Mouse (Mus musculus) embryonic facial prominence, embryonic 14.5 days (tissue): ENCODE data around the gene Tmem37. TPM values are rescaled to one million over a fixed set of nuclear protein-coding genes. Genes with fewer than 3 reads are reported as not detected.

Source experiments
- ATAC-seq: fragments of 200-750 bp; cut with Nextera tagmentation; 2 replicates; pipeline ENCODE4 v1.8.0; 2017; ENCODE audit warnings: low read depth, moderate number of reproducible peaks, moderate TSS enrichment
- DNase-seq: peaks from one replicate; pipeline ENCODE4 v3.0.0-alpha.2; 2015; ENCODE audit warnings: low spot score
- H3K27ac ChIP-seq: fragments of 300-500 bp; sonication (generic); replicated peaks from 2 replicates; pipeline ENCODE4 v1.5.1; 2014; ENCODE audit warnings: low read depth, mild to moderate bottlenecking, low read length, moderate library complexity
- H3K27me3 ChIP-seq: fragments of 300-500 bp; sonication (generic); replicated peaks from 2 replicates; pipeline ENCODE4 v1.6.1; 2014; ENCODE audit warnings: low read length; ENCODE audit not compliant: control insufficient read depth, insufficient read depth
- H3K36me3 ChIP-seq: fragments of 300-500 bp; sonication (generic); 2 replicates; pipeline ENCODE4 v1.6.1; 2014; ENCODE audit warnings: low read length, mixed read lengths; ENCODE audit not compliant: control insufficient read depth, insufficient read depth
- H3K4me1 ChIP-seq: fragments of 300-500 bp; sonication (generic); 2 replicates; pipeline ENCODE4 v1.6.1; 2014; ENCODE audit warnings: antibody characterized with exemption, low read length; ENCODE audit not compliant: control insufficient read depth, insufficient read depth
- H3K4me2 ChIP-seq: fragments of 300-500 bp; sonication (generic); 2 replicates; pipeline ENCODE4 v1.6.1; 2014; ENCODE audit warnings: low read depth, mild to moderate bottlenecking, low read length, moderate library complexity, mixed read lengths
- H3K4me3 ChIP-seq: fragments of 300-500 bp; sonication (generic); 2 replicates; pipeline ENCODE4 v1.5.1; 2014; ENCODE audit warnings: low read depth, mild to moderate bottlenecking, low read length
- H3K9ac ChIP-seq: fragments of 300-500 bp; sonication (generic); 2 replicates; pipeline ENCODE4 v1.6.1; 2014; ENCODE audit warnings: low read depth, mild to moderate bottlenecking, low read length, moderate library complexity, mixed read lengths
- H3K9me3 ChIP-seq: fragments of 300-500 bp; sonication (generic); 2 replicates; pipeline ENCODE4 v1.6.1; 2016; ENCODE audit warnings: low read length; ENCODE audit not compliant: control insufficient read depth
- WGBS: fragments of 180-500 bp; shearing (Covaris S2); extraction: QIAGEN DNeasy Blood & Tissue Kit; methylation state at CpG from one replicate; pipeline ENCODE4 v1.1.7; 2014; 5-methylcytosine and 5-hydroxymethylcytosine counted together
- polyA plus RNA-seq: library from polyadenylated mRNA; unstranded; fragments of >200 nt; fragmentation: Nextera tagmentation; extraction: Ambion mirVana; gene quantifications from 2 replicates; pipeline ENCODE4 v1.2.1, GENCODE M21; 2014

Gene Tmem37
- polyA plus RNA-seq, 1 experiment from 2014 or later, result 19.8 TPM

DNA sequence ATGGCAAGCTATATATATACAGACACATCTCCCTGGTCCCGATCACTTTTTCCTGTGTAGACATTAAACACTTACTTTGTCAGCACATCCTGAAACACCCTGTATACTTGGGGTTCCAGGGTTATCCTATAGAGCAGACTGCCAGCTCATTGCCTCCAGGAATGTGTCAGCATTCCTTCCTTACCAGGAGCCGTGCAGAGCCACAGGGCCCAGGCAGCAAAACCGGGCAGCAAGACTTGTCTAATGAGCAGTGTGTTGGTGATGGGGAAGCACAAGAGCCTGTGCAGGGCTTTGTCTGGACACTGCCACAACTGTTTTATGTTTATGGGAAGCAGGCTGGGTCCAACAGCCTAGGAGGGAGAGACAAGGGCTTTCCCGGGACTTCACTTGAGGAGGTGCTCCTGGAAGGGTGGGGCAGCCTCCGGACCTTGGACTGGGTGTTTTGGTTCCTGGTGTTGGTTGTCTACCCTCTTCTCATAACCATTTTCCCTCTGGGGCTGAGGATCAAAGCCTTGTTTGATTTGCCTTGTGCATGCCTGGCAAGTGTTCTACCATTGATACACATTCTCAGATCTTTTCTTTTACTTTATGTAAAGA, 10.1 kb upstream of the Tmem37 start:
- WGBS, result 48% methylated on average over 5 of the region's 5 CpGs
- Histone ChIP-seq H3K4me3 (no peak overlapping the region), H3K27me3 (no peaks in the 10 kb centered on the region), H3K4me1 (peaks cover 4% of the 10 kb centered on the region; the same call in 1 of the 2 replicates), H3K9me3 (no peaks in the 10 kb centered on the region), H3K4me2 (no peak overlapping the region), H3K27ac (no peak overlapping the region), H3K9ac (no peak overlapping the region), H3K36me3 (no peaks in the 10 kb centered on the region)
- DNase-seq, result no peak
- ATAC-seq, result no peak

GRCm38 (mm10) chr1:120082957-120083585, 9.2 kb upstream of the Tmem37 start:
- no peak overlapping the region for H3K4me2 ChIP-seq
- H3K27ac ChIP-seq, result no peak overlapping the region
- H3K4me3 ChIP-seq, result no peak overlapping the region
- no peak overlapping the region for H3K9ac ChIP-seq
- H3K4me1 ChIP-seq, result peaks cover 4% of the 10 kb centered on the region; the same call in 1 of the 2 replicates
- DNase-seq (peak; percentile 63), ATAC-seq (peak; percentile 62; the same call in 1 of the 2 replicates)
- no peaks in the 10 kb centered on the region for H3K9me3 ChIP-seq
- no peaks in the 10 kb centered on the region for H3K27me3 ChIP-seq
- no peaks in the 10 kb centered on the region for H3K36me3 ChIP-seq
- 15% methylated on average over 6 of the region's 7 CpGs for WGBS

DNA sequence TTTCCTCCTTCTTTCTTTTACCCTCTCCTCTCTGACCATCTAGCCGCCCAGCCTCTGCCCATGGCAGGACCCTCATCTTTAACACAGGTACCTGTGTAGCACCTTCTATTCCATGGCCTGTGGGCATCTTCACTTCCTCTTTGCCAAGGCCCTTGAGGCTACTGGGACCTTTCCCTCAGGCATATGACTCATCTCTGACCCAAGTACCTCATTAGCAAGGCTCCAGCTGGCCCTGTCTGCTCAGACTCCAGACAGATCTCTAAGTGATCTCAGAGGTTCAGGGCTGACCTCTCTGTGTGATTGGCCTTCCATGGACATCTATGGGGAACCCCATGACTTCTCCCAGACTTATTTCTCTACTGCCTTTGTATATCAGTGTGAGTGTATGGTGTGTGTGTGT, 6.8 kb upstream of the Tmem37 start:
- no peak overlapping the region for H3K4me2 ChIP-seq
- peaks cover 4% of the 10 kb centered on the region; the same call in 1 of the 2 replicates for H3K4me1 ChIP-seq
- DNase-seq (no peak), ATAC-seq (no peak)
- no peak overlapping the region for H3K4me3 ChIP-seq
- H3K9ac ChIP-seq, result no peak overlapping the region
- 90% methylated on average over 1 of the region's 1 CpGs for WGBS
- no peaks in the 10 kb centered on the region for H3K9me3 ChIP-seq
- H3K36me3 ChIP-seq, result no peaks in the 10 kb centered on the region
- no peak overlapping the region for H3K27ac ChIP-seq
- H3K27me3 ChIP-seq, result no peaks in the 10 kb centered on the region

DNA sequence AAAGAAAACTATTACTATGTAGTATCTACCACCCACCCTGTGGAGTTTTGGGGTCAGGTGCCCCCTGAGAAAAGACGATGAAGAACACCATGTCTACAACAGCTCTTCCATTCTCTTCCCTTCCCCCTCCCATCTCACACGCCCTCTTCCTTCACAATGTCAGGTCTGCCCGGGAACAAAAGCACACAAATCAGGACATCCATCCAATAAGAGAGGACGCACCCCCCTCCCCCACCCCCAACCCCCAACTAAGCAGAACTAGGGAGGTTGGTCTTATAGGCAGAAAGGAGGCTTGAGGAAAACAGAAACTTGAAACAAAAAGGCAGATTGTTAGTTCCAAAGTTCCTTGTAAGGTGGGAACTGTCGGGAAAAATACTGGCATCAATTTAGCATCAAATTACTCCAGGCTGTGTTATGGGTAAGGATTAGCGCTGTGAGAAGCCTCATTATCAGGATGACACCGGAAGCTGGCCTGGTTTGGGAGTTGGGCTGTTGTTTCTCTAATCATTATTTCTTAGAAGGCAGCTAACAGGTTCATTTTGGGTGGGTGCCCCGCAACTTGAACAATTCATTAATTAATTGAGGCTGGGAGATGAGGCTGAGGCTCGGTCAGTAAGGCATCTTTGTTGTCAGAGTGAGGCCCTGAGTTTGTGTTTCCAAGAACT, 4.0 kb upstream of the Tmem37 start:
- no peak for ATAC-seq
- Histone ChIP-seq H3K9me3 (no peaks in the 10 kb centered on the region), H3K4me1 (0 out of 2 replicates have a peak, but pooled peaks cover 8% of the 10 kb centered on the region), H3K36me3 (no peaks in the 10 kb centered on the region), H3K27me3 (peaks cover 14% of the 10 kb centered on the region), H3K27ac (no peak overlapping the region), H3K4me2 (no peak overlapping the region), H3K9ac (no peak overlapping the region), H3K4me3 (no peak overlapping the region)
- 17% methylated on average over 9 of the region's 9 CpGs for WGBS
- DNase-seq, result no peak

- no peak overlapping the region for H3K4me3 ChIP-seq
- 62% methylated on average over 5 of the region's 5 CpGs for WGBS
- DNase-seq, result no peak
These were observed 1.6 kb upstream of the Tmem37 start for GRCm38 (mm10) chr1:120075507-120075906.

GRCm38 (mm10) chr1:120074931-120075330, 1.1 kb upstream of the Tmem37 start:
- 0 out of 2 replicates have a peak, but pooled peaks cover 8% of the 10 kb centered on the region for H3K4me1 ChIP-seq
- no peak overlapping the region for H3K4me3 ChIP-seq

More at GRCm38 (mm10) chr1:120075507-120075906, 1.6 kb upstream of the Tmem37 start:
- Histone ChIP-seq H3K27me3 (peaks cover 20% of the 10 kb centered on the region), H3K4me2 (no peak overlapping the region), H3K4me1 (0 out of 2 replicates have a peak, but pooled peaks cover 8% of the 10 kb centered on the region), H3K36me3 (no peaks in the 10 kb centered on the region), H3K27ac (no peak overlapping the region), H3K9ac (no peak overlapping the region), H3K9me3 (no peaks in the 10 kb centered on the region)
- no peak for ATAC-seq

DNA sequence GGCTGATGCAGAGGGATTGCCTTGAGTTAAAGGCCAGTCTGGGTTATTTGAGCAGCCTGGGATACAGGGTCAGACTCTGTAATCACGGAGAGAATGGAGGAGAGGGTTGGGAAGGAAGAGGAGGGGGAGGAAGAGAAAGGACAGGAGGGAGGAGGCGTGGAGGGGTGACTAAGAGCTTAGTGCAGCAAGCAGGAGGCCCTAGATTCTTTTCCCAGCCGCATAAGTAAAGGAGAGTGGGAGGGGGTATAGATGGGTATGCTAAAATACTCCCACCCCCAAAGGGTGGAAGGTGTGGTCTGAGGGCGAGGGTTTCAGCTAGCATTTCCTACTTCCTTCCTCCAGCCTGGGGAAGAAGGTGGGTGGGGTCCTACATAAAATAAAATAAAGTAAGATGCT, 431 bp upstream of the Tmem37 start:
- peak overlapping the region; percentile 85 for H3K4me2 ChIP-seq
- no peaks in the 10 kb centered on the region for H3K9me3 ChIP-seq
- no peaks in the 10 kb centered on the region for H3K36me3 ChIP-seq
- H3K9ac ChIP-seq, result no peak overlapping the region
- 0 out of 2 replicates have a peak, but pooled peaks cover 8% of the 10 kb centered on the region for H3K4me1 ChIP-seq
- WGBS, result 25% methylated on average over 4 of the region's 4 CpGs
- peaks cover 20% of the 10 kb centered on the region for H3K27me3 ChIP-seq
- DNase-seq (no peak), ATAC-seq (no peak)
- H3K4me3 ChIP-seq, result peak overlapping the region; percentile 40; the same call in 1 of the 2 replicates
- 0 out of 2 replicates have a peak overlapping the region, but pooled peaks have one; percentile 10 for H3K27ac ChIP-seq

More at GRCm38 (mm10) chr1:120074931-120075330, 1.1 kb upstream of the Tmem37 start:
- DNase-seq (no peak), ATAC-seq (no peak)
- Histone ChIP-seq H3K9ac (no peak overlapping the region), H3K9me3 (no peaks in the 10 kb centered on the region), H3K27ac (no peak overlapping the region), H3K27me3 (peaks cover 20% of the 10 kb centered on the region), H3K4me2 (no peak overlapping the region), H3K36me3 (no peaks in the 10 kb centered on the region)
- 86% methylated on average over 4 of the region's 4 CpGs for WGBS

DNA sequence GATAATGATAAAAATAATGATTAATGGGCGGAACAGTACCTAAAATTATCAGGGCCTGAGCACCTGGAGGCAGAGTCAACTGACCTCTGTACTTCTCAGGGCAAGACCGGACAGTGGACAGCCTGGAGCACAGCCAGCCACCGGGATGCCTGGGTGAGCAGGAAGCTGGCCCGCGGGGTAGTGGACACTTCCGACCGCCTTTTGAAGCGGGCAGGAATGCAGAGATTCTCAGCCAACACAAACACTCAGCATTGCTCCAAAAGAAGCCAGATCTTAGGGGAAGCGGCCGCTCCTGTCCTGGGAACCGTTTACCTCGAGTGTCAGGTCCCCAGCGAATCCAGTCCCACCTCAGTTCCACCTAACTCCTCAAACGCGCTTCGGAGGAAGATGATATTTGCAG, 974 bp downstream of the Tmem37 start:
- Histone ChIP-seq H3K4me3 (peak overlapping the region; percentile 40), H3K4me1 (0 out of 2 replicates have a peak, but pooled peaks cover 8% of the 10 kb centered on the region), H3K27ac (no peak overlapping the region), H3K36me3 (no peaks in the 10 kb centered on the region), H3K9me3 (no peaks in the 10 kb centered on the region), H3K4me2 (peak overlapping the region; percentile 85), H3K27me3 (peaks cover 20% of the 10 kb centered on the region), H3K9ac (peak overlapping the region; percentile 32; the same call in 1 of the 2 replicates)
- WGBS, result 8% methylated on average over 16 of the region's 16 CpGs
- peak; percentile 31 for DNase-seq
- ATAC-seq, result no peak
